Mouse (Mus musculus): ENCODE measurements around the gene Frmd4b.

DNA sequence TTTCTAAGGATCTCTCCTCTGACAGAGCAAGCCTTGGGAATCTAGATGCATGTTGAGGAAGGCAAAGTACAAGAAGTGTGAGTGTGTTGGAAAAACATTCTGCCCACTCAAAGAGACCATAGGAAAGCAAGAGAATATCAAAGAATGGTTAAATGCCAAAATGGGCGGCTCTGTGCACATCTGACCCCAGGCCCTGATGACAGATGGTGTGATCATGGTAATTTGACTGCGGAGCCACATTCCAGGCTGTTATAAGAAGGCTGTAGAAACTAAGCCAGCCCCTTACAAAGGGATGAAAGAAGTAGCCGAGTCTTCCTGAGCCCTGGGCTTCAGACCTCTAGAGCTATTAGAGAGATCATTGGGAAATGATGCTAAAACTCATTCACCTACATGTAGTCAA, 22.1 kb downstream of the Frmd4b start:
- no peak for TF ChIP-seq CTCF (IDR thresholded peaks at IDR 0.05; ENCODE audit: control insufficient read depth, insufficient read depth, insufficient replicate concordance, low read depth, low read length)
- TF ChIP-seq POLR2A (IDR thresholded peaks at IDR 0.05; ENCODE audit: control insufficient read depth, low read depth, low read length): no peak
